Mouse (Mus musculus) MEL (cell line): ENCODE measurements around the gene Phf7.

Experiments
- CHD2 ChIP-seq: IDR thresholded peaks from 2 replicates; pipeline ENCODE4 v1.6.1; 2011; ENCODE audit warnings: low read length, improper control_type of control experiment
- CTCF ChIP-seq, 3 experiments: IDR thresholded peaks in 2 of 3; conservative IDR thresholded peaks in 1 of 3; 2 replicates each; pipeline ENCODE4 v1.5.1; 2011 to 2012; ENCODE audit warnings: low read length in 3 of 3, low read depth in 2 of 3, mild to moderate bottlenecking in 2 of 3, improper control_type of control experiment in 1 of 3, inconsistent platforms in 1 of 3, mixed read lengths in 1 of 3, moderate library complexity in 1 of 3; ENCODE audit not compliant: control insufficient read depth in 1 of 3, insufficient read depth in 1 of 3, poor library complexity in 1 of 3, severe bottlenecking in 1 of 3
- EP300 ChIP-seq, 2 experiments: IDR thresholded peaks; 2 replicates each; pipeline ENCODE4 v1.6.1; 2011; ENCODE audit warnings: improper control_type of control experiment in 2 of 2, low read length in 2 of 2, low read depth in 1 of 2, mild to moderate bottlenecking in 1 of 2
- ETS1 ChIP-seq: IDR thresholded peaks from 2 replicates; pipeline ENCODE4 v1.6.1; 2012; ENCODE audit warnings: low read depth, mild to moderate bottlenecking, inconsistent platforms, low read length, improper control_type of control experiment, moderate library complexity
- HCFC1 ChIP-seq: IDR thresholded peaks from 2 replicates; pipeline ENCODE4 v1.6.1; 2012; ENCODE audit warnings: low read depth, mild to moderate bottlenecking, inconsistent platforms, low read length, improper control_type of control experiment, moderate library complexity
- MXI1 ChIP-seq: IDR thresholded peaks from 2 replicates; pipeline ENCODE4 v1.6.1; 2011; ENCODE audit warnings: mild to moderate bottlenecking, low read depth, low read length, improper control_type of control experiment
- POLR2A ChIP-seq, 2 experiments: IDR thresholded peaks; 2 replicates each; pipeline ENCODE4 v1.6.1; 2011 to 2012; ENCODE audit warnings: low read length in 2 of 2, mild to moderate bottlenecking in 2 of 2, control low read depth in 1 of 2, improper control_type of control experiment in 1 of 2, low read depth in 1 of 2, moderate library complexity in 1 of 2; ENCODE audit not compliant: control insufficient read depth in 1 of 2, insufficient read depth in 1 of 2, poor library complexity in 1 of 2
- USF1 ChIP-seq: IDR thresholded peaks from 2 replicates; pipeline ENCODE4 v1.6.1; 2014; ENCODE audit warnings: low read depth, mild to moderate bottlenecking, inconsistent platforms, low read length, improper control_type of control experiment, moderate library complexity
- ZMIZ1 ChIP-seq: IDR thresholded peaks from 2 replicates; pipeline ENCODE4 v1.6.1; 2012; ENCODE audit warnings: low read depth, mild to moderate bottlenecking, inconsistent platforms, low read length, improper control_type of control experiment, moderate library complexity
- ZNF384 ChIP-seq: IDR thresholded peaks from 2 replicates; pipeline ENCODE4 v1.6.1; 2012; ENCODE audit warnings: low read depth, mild to moderate bottlenecking, inconsistent platforms, low read length, improper control_type of control experiment

DNA sequence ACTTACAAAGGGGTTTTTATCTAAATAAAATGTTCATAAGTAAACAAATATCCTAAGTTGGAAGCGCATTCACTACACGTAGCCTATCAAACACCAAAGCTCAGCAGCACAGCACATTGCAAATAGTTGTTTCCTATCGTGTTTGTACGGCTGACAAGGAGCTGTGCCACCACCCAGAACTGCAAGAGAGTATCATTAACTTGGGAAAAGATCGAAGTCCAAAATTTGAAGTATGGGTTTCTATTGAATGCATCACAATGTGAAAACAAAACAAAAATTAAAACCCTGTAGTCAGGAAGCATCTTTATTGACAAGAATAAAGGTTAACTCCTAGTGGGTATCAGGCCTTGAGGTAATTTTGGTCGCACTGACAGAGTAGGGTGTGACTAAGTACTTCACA lies 2.7 kb downstream of the Phf7 start:
- TF ChIP-seq EP300 (IDR thresholded peaks at IDR 0.05; ENCODE audit: low read depth in 1 of 2, low read length in 2 of 2) (no peak), CTCF (IDR thresholded peaks at IDR 0.05 in 2 of 3, conservative IDR thresholded peaks at IDR 0.05 in 1 of 3; ENCODE audit: control insufficient read depth in 1 of 3, insufficient read depth in 1 of 3, low read depth in 2 of 3, low read length in 3 of 3, poor library complexity in 1 of 3, severe bottlenecking in 1 of 3) (no peak), USF1 (no peak), POLR2A (IDR thresholded peaks at IDR 0.05; ENCODE audit: control insufficient read depth in 1 of 2, insufficient read depth in 1 of 2, low read depth in 1 of 2, low read length in 2 of 2, poor library complexity in 1 of 2) (no peak), ZMIZ1 (no peak), HCFC1 (no peak), ZNF384 (no peak), CHD2 (no peak), MXI1 (no peak), ETS1 (no peak)
